Mouse (Mus musculus) regulatory T cell (primary cell): ENCODE measurements around the gene Lipc.

ENCODE experiments used
- in situ Hi-C: fragments of 300-600 bp; cut with MboI, MseI; formaldehyde crosslinking; loops from one replicate; pipeline ENCODE4 v1.15.1; 2025; ENCODE audit warnings: high pct_unique_total_duplicates

Gene Lipc

GRCm38 (mm10) chr9:70829784-70830488 lies 122.1 kb downstream of the Lipc start:
- in situ Hi-C loops = no loop called here

DNA sequence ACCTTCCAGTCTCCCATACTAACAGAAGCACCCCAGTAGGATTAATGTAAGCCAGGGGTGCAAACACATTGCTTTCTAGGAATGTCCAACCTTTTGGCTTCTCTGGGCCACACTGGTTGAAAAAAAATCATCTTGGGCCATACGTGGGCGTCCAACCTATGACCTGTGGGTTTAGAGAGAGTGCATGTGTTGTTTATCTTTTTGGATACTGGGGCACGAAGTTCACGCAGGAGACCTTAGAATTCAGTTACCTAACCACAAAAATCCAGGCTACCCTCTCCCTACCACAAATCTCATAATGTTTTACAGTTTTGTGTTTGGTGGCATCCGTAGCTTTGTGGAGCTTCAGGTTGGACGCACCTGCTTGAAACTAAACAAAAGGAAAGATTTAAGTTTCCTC lies 124.1 kb downstream of the Lipc start:
- in situ Hi-C loops = no loop called here

- in situ Hi-C loops = loop anchor here (5.0 kb wide), 1 partner anchor 98 kb away; no protein-coding TSS in a partner anchor
These were observed 127.9 kb downstream of the Lipc start for GRCm38 (mm10) chr9:70824103-70824502.

- in situ Hi-C loops = no loop called here
These were observed 133.3 kb downstream of the Lipc start for GRCm38 (mm10) chr9:70818739-70819138.

GRCm38 (mm10) chr9:70817396-70817795 lies 134.6 kb downstream of the Lipc start:
- in situ Hi-C loops = no loop called here

GRCm38 (mm10) chr9:70816701-70817305 lies 135.2 kb downstream of the Lipc start:
- in situ Hi-C loops = no loop called here

- in situ Hi-C loops = no loop called here
These were observed 139.5 kb downstream of the Lipc start for GRCm38 (mm10) chr9:70812551-70812950.

DNA sequence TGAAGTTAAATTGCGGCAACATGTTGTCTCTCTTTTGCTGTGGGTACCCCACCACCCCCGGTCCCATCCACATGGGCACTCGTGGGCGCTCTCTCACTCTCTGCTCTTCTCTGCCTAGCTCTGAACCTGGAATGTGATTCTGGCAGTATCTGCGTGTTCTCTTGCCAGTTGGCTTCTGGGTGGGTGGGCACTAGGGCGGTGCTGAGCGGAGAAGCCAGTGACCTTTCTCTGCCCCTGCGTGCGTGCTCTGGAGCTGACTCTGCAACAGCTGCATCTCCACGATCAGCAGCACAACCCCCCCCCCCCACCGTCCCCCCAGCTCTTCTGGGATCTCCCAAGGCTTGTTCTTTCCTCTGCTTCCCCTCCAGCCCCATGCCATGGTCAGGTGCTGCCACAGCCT lies 144.3 kb downstream of the Lipc start:
- in situ Hi-C loops = loop anchor here (10.0 kb wide), 1 partner anchor 1143 kb away; no protein-coding TSS in a partner anchor

DNA sequence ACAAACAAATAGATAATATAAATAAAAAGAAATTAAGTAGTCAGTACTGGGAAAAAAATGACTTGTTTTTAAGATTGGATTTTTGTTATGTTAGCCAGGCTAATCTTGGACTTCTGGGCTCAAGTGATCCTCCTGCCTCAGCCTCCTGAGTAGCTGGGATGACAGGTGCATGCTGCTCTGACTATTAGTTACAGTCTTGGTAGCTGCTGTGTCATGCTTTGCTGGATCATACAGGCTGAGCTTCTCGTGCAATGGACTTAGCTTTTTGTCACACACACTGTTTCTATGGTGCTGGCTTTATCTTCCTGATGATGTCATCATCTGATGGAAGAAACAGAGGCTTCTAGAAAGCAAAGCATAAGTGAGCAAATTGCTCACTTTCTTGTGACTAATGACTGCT lies 146.0 kb downstream of the Lipc start:
- in situ Hi-C loops = loop anchor here (10.0 kb wide), 1 partner anchor 1141 kb away; no protein-coding TSS in a partner anchor

DNA sequence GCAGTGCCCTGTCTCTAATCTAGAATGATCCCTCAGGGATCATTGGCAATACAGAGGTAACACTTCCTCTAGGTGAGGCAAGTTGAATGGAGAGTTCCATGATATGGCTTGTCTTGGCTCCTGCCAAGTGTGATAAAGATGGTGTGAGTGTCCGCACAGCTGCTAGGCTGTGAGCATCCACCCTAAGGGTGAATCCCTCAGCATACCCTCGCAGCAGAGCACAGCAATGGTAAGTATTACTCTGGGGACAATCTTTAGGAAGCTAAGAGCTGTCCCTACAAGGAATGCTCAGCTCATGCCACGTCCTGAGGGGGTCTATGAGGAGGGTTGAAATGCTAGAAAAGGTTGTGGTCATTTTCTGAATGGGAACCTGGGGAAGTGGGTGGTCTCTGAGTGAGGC lies 149.2 kb downstream of the Lipc start:
- in situ Hi-C loops = loop anchor here (10.0 kb wide), 1 partner anchor 1138 kb away; no protein-coding TSS in a partner anchor

DNA sequence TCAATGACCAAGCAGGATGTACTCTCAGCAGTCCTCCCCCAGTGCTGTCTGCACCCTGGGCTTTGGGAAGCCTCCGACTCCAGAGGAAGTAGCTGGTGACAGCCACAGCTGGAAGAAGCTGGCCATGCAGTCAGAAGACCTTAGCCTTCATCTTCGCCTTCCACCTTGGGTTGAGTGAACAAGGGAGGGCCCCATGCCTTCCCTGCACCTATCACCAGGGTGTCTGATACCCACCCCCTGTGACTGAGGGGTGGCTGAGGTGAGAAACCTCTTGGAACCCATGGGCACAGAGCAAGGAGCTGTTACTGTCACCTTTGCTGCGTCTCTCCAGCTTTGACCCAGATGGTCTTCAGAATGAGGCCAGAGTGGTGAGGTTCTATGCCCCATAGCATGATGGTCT lies 150.3 kb downstream of the Lipc start:
- in situ Hi-C loops = loop anchor here (10.0 kb wide), 1 partner anchor 1137 kb away; no protein-coding TSS in a partner anchor

DNA sequence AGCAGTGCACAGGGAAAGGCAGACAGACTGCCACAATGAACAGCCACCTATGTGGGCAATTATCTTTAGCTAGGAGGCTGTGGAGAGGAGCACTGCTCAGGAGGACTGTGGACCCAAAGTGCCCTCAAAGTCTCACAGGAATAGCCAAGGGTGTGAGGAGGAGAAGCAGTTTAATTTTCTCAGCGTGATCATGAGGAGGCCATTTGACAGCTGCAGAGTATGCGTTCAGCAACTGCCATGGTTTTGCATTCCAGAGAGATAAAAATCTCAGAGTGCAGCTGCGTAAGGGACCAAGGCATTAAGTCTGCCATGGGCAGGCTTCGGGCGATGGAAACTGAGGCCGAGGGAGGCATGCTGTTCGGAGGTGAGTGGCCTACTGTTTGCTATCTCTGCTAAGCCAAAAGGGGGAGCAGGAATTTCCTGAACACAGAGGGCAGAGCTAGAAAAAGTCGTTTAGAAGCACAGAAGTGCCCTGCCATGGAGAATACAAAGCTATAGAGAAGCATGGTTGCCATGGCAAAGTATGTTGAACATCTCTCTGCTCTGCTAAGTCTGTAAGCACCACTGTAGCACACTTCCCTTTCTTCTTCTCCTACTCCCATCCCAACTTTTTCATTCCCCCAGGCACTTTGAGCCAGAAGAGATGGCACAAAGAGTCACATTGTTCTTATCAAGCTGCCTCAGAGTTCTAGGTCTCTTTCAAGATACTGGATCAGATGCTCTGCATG lies 151.3 kb downstream of the Lipc start:
- in situ Hi-C loops = loop anchor here (10.0 kb wide), 1 partner anchor 1136 kb away; no protein-coding TSS in a partner anchor

DNA sequence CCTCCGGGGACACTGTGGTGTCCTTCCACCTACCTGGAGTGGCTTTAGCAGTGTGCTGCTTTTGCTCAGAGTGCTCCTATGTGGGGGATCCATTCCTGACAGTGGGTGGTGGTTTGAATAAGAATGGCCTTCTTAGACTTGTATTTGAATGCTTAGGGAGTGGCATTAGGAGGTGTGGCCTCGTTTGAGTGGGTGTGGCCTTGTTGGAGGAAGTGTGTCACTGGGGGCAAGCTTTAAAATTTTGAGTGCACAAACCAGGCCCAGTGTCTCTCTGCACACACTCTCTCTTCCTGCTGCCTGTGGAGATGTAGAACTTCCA lies 156.6 kb downstream of the Lipc start:
- in situ Hi-C loops = no loop called here

GRCm38 (mm10) chr9:70794643-70795438 lies 157.2 kb downstream of the Lipc start:
- in situ Hi-C loops = no loop called here

DNA sequence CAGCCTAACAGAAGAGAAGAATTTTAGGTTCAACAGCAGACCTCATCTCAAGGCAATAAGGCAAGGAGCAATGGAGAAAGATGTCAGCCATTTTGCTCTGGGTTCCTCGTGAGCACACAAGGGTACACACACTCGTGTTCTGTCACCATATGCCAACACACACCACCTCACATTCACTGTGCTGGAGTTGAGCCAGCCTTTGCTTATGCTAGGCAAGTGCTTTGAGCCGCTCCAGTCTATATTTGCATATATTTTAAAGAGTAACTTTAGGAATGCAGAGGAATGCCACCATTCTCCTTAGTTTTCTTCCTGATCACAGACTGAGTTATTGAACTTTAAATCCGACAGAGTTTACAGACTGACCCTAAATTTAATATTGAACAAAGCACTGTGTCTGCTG lies 161.4 kb downstream of the Lipc start:
- in situ Hi-C loops = no loop called here

DNA sequence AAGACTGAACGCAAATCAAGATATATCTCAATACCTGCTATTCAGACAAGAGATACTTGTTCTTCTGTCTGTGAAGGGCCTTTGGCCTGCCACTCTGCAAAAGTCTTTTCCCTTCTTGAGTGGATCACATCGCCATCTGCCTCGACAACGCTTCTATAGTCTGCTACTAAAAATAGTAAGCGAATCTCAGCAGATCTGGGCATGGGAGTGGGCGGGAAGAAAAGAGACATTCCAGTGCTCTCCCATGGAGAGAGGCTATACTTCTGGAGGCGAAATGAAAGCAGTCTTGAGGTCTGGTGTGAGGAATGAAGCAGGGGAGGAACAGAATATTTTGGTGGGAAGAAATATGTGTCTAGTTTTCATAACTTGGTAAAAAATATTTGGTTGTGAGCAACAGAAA lies 163.3 kb downstream of the Lipc start:
- in situ Hi-C loops = no loop called here

- in situ Hi-C loops = no loop called here
These were observed 169.8 kb downstream of the Lipc start for GRCm38 (mm10) chr9:70782191-70782590.

- in situ Hi-C loops = no loop called here
These were observed 176.5 kb downstream of the Lipc start for GRCm38 (mm10) chr9:70775517-70775916.

- in situ Hi-C loops = no loop called here
These were observed 191.1 kb downstream of the Lipc start for GRCm38 (mm10) chr9:70760974-70761373.

DNA sequence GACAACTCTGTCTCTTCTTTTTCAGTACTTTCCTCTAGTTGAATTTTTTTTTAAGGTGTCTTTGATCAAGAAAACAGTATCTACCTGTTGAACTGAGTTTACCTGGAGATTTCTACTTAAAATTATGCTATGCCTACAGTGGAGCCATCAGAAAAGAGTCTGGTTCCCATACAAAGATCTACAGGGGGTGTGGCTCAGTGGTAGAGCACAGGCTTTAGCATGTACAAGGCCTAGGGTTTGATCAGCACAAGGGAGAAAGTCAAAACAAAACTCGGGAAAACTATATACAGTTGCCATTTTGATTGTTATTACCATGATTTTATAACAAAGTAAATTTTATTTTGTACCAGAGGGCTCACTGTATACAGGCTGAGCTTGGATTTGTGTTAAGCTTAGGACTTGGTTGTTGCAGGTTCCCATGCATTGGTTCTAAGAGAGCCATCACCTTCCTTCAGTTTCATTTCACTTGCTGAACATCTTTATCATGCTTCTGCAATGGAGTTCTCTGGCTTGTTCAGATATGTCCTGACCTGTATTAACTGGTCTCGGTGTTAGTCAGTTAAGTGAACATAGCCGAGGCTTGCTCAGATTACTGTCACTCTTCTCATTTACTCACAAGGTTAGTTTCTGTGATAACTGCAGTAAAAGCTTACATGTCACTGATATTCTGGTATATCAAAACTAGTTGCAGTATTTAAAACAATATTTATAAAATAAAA lies 200.4 kb downstream of the Lipc start:
- in situ Hi-C loops = no loop called here
